Mouse (Mus musculus) limb, embryonic 11.5 days (tissue): ENCODE data around the gene Acss2. TPM values are rescaled to one million over a fixed set of nuclear protein-coding genes. Genes with fewer than 3 reads are reported as not detected.
"Not testable (repeated sequence)": the region's sequence is repeated elsewhere in the genome, so short reads cannot be mapped to it uniquely, and the experiment has no call there.

Experiments used
- ATAC-seq: fragments of 200-750 bp; cut with Nextera tagmentation; 2 replicates; pipeline ENCODE4 v1.8.0; 2017; ENCODE audit warnings: low read depth; ENCODE audit not compliant: insufficient number of reproducible peaks, low FRiP score, low TSS enrichment
- DNase-seq: peaks from one replicate; pipeline ENCODE4 v3.0.0-alpha.2; 2015; ENCODE audit warnings: low spot score
- H3K27ac ChIP-seq: fragments of 300-500 bp; sonication (generic); replicated peaks from 2 replicates; pipeline ENCODE4 v1.5.1; 2014; ENCODE audit warnings: low read depth, mild to moderate bottlenecking, low read length
- H3K27me3 ChIP-seq: fragments of 300-500 bp; sonication (generic); 2 replicates; pipeline ENCODE4 v1.6.1; 2014; ENCODE audit warnings: mild to moderate bottlenecking, low read length, mixed read lengths; ENCODE audit not compliant: control insufficient read depth, insufficient read depth
- H3K36me3 ChIP-seq: fragments of 300-500 bp; sonication (generic); 2 replicates; pipeline ENCODE4 v1.6.1; 2014; ENCODE audit warnings: mild to moderate bottlenecking, low read length, moderate library complexity, mixed read lengths; ENCODE audit not compliant: control insufficient read depth, insufficient read depth
- H3K4me1 ChIP-seq: fragments of 300-500 bp; sonication (generic); 2 replicates; pipeline ENCODE4 v1.6.1; 2014; ENCODE audit warnings: low read length, mixed read lengths; ENCODE audit not compliant: control insufficient read depth, insufficient read depth
- H3K4me2 ChIP-seq: fragments of 300-500 bp; sonication (generic); 2 replicates; pipeline ENCODE4 v1.6.1; 2014; ENCODE audit warnings: low read depth, mild to moderate bottlenecking, moderate library complexity; ENCODE audit not compliant: severe bottlenecking
- H3K4me3 ChIP-seq: fragments of 300-500 bp; sonication (generic); 2 replicates; pipeline ENCODE4 v1.5.1; 2014; ENCODE audit warnings: low read depth, low read length
- H3K9ac ChIP-seq: fragments of 300-500 bp; sonication (generic); 2 replicates; pipeline ENCODE4 v1.6.1; 2014; ENCODE audit warnings: mild to moderate bottlenecking, low read length
- H3K9me3 ChIP-seq: fragments of 300-500 bp; sonication (generic); 2 replicates; pipeline ENCODE4 v1.6.1; 2016; ENCODE audit warnings: low read length; ENCODE audit not compliant: control insufficient read depth
- WGBS: fragments of 180-500 bp; shearing (Covaris S2); extraction: QIAGEN DNeasy Blood & Tissue Kit; methylation state at CpG from one replicate; pipeline ENCODE4 v1.1.7; 2014; 5-methylcytosine and 5-hydroxymethylcytosine counted together
- polyA plus RNA-seq: library from polyadenylated mRNA; unstranded; fragments of >200 nt; fragmentation: Nextera tagmentation; extraction: Ambion mirVana; gene quantifications from 2 replicates; pipeline ENCODE4 v1.2.1, GENCODE M21; 2014

Acss2 gene
- polyA plus RNA-seq, 1 experiment from 2014 or later = 10.7 TPM

DNA sequence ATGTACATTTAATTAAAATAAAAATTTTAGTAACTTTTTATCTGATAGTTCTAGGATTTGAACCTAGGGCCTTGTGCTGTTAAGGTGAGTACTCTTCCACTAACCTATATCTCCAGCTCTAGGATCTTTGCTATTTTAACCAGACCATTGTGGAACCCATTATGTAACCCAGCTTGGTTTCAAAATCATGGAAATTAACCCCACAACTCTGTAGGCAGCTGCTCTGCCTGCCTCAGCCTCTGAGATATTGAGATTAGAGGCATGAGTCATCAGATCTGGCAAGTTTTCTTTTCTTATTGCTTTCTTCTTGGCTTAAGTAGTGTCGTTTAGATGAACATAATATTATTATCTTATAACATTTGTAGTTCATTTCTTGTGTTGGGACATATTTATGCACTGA lies 6.6 kb downstream of the Acss2 start:
- DNase-seq = no peak
- Histone ChIP-seq H3K4me1 (no peaks in the 10 kb centered on the region), H3K27ac (no peak overlapping the region), H3K4me3 (no peak overlapping the region), H3K36me3 (no peaks in the 10 kb centered on the region), H3K9me3 (no peaks in the 10 kb centered on the region), H3K27me3 (no peaks in the 10 kb centered on the region), H3K4me2 (no peak overlapping the region), H3K9ac (no peak overlapping the region)
- WGBS = 70% methylated on average over 1 of the region's 1 CpGs
- no peak for ATAC-seq

DNA sequence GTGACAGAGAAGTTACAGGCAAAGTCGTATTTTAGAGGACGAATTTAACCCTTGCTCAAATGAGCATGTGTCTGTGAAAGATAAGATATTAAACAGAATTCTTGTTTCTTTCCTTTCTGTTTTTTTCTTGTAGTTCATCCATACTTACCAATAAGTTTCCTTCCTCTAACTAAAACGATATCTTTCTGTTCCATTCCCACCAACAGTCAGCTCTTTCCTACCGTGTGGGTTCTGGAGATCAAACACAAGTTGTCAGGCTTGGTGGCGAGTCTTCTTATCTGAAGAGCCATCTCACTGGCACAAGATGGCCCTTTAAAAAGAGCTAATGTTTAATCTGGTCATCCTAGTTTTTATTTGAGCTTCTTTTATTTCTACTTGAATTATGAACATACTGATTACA lies 9.6 kb downstream of the Acss2 start:
- Histone ChIP-seq H3K4me3 (no peak overlapping the region), H3K4me2 (no peak overlapping the region), H3K4me1 (no peaks in the 10 kb centered on the region), H3K27me3 (no peaks in the 10 kb centered on the region), H3K9me3 (no peaks in the 10 kb centered on the region), H3K9ac (no peak overlapping the region), H3K27ac (no peak overlapping the region), H3K36me3 (no peaks in the 10 kb centered on the region)
- 70% methylated on average over 5 of the region's 5 CpGs for WGBS
- ATAC-seq = no peak
- no peak for DNase-seq

DNA sequence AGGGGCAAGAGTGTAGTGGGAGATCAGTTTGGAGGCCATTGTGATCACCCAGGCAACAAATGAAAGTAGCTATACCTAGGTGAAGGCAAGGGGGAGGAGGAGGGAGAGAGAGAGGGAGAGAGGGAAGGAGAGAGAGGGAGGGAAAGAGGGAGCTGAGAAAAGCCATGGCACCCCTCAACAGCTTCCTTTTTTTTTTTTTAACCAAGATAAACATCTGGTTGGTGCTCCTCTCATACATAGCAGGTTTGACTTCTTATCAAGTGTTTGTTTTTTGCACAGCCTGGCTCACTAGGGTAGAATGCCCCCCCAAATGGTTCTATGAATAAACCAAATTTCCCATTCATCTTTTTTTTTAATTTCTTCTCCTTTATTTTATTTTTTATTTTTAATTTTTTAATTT lies 18.5 kb downstream of the Acss2 start:
- Histone ChIP-seq H3K27ac (no peak overlapping the region), H3K4me1 (no peaks in the 10 kb centered on the region), H3K4me3 (no peak overlapping the region), H3K9ac (no peak overlapping the region), H3K27me3 (no peaks in the 10 kb centered on the region), H3K4me2 (no peak overlapping the region), H3K36me3 (no peaks in the 10 kb centered on the region), H3K9me3 (no peaks in the 10 kb centered on the region)
- ATAC-seq = no peak
- no peak for DNase-seq

DNA sequence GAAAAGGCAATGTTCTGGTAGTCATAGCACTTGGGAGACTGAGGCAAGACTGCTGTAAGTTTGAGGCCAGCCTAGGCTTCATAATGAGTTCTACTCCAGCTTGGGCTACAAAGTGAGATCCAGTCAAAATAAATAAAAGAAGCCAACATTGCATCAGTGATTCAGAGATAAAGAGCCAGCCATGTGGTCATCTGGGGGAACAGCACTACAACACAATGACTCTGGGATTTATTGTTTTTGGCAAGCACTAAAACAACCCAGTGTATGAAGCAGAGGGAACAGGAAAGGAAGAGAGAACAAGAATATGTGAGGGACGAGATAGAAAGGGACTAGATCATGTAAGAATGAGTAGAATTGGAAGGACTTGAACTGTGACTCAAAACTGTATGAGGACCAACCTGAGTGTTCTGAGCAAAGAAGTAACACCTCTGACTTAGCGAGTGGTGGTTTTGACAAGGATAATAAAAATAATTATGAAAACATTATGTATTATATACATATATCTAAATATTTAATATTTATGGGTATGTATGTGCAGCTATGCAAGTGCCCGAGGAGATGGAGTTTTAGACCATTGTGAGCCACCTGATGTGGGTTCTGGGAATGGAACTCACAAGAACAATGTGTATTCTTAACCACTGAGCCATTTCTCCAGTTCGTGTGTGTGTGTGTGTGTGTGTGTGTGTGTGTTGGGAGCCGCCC lies 20.2 kb downstream of the Acss2 start:
- H3K4me3 ChIP-seq = no peak overlapping the region
- no peak overlapping the region for H3K9ac ChIP-seq
- no peak for ATAC-seq
- no peak for DNase-seq
- H3K27ac ChIP-seq = no peak overlapping the region
- H3K27me3 ChIP-seq = no peaks in the 10 kb centered on the region
- H3K9me3 ChIP-seq = no peaks in the 10 kb centered on the region
- no peaks in the 10 kb centered on the region for H3K36me3 ChIP-seq
- WGBS = 76% methylated on average over 5 of the region's 5 CpGs
- H3K4me2 ChIP-seq = no peak overlapping the region
- no peaks in the 10 kb centered on the region for H3K4me1 ChIP-seq

DNA sequence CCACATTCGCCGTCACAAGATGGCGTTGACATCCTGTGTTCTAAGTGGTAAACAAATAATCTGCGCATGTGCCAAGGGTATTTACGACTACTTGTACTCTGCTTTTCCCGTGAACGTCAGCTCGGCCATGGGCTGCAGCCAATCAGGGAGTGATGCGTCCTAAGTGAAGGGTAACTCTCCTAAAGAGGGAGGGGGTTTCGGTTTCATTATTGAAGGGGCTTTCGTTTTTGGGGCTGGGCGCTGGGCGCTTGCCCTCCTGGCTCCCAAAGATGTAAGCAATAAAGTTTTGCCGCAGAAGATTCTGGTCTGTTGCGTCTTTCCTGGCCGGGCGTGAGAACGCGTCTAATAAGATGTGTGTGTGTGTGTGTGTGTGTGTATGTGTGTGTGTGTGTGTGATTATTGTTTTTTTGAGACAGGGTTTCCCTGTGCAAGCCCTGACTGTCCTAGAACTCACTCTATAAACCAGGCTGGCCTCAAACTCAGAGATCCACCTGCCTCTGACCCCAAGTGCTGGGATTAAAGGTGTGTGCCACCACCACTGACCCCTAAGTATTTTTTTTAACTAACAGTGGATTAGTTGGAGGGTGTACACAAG lies 20.8 kb downstream of the Acss2 start:
- 80% methylated on average over 13 of the region's 19 CpGs for WGBS
- H3K27me3 ChIP-seq, H3K9me3 ChIP-seq, H3K4me1 ChIP-seq, H3K9ac ChIP-seq, H3K4me3 ChIP-seq, H3K4me2 ChIP-seq, H3K27ac ChIP-seq, DNase-seq, ATAC-seq, H3K36me3 ChIP-seq: not testable (repeated sequence)

DNA sequence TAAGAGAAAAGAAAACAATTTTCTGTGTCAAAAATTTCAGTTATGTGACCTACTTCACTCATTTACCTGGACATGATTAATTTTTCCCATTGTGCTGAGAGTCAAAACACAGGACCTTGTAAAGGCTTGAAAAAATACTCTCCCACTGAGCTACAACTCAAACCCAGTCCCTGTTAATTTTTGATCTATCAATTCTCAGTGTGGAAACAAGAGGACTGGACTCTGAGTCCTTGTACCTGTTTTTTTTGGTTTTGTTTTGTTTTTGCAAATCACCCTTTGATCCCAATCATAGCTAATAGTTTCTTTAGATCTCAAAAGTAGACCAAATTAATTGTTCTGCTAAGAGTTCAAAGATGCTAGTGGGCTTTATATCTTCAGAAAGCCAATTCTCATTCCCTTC lies 21.9 kb downstream of the Acss2 start:
- Histone ChIP-seq H3K27me3 (no peaks in the 10 kb centered on the region), H3K4me3 (no peak overlapping the region), H3K9ac (no peak overlapping the region), H3K9me3 (no peaks in the 10 kb centered on the region), H3K36me3 (no peaks in the 10 kb centered on the region), H3K4me1 (no peaks in the 10 kb centered on the region), H3K27ac (no peak overlapping the region), H3K4me2 (no peak overlapping the region)
- no peak for ATAC-seq
- DNase-seq = no peak

DNA sequence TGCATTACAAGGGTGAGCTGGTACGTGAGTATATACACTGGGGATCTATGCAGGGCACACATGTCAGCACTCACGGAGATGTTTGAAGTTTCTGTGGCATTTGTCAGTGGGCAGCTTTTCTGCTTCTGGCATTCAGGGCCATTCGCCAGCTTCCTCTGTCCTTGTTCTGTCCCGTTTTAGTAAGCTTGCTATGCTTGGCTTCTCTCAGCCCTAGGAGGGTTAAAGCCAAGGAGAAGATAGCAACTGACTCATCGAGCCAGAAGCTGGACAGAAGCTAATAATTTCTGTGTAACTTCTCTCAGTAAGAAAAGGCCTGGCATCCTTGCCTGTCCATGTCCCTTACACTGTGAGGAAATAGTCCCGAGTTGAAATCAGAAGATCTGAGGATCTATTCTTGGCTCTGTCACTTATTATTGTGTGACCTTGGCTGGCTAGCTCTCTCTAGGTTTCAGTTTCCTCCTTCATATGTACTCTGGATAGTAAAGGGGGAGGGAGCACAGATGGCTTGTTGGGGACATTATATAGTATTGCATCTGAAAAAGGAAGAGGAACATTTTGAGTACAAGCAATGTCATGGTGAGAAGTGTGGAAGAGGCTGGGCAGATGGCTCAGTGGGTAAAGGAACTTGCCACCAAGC lies 23.2 kb downstream of the Acss2 start:
- no peaks in the 10 kb centered on the region for H3K4me1 ChIP-seq
- H3K4me3 ChIP-seq = no peak overlapping the region
- H3K36me3 ChIP-seq = no peaks in the 10 kb centered on the region
- DNase-seq (no peak), ATAC-seq (no peak)
- 82% methylated on average over 6 of the region's 6 CpGs for WGBS
- H3K4me2 ChIP-seq = no peak overlapping the region
- no peak overlapping the region for H3K9ac ChIP-seq
- no peaks in the 10 kb centered on the region for H3K9me3 ChIP-seq
- no peaks in the 10 kb centered on the region for H3K27me3 ChIP-seq
- no peak overlapping the region for H3K27ac ChIP-seq

DNA sequence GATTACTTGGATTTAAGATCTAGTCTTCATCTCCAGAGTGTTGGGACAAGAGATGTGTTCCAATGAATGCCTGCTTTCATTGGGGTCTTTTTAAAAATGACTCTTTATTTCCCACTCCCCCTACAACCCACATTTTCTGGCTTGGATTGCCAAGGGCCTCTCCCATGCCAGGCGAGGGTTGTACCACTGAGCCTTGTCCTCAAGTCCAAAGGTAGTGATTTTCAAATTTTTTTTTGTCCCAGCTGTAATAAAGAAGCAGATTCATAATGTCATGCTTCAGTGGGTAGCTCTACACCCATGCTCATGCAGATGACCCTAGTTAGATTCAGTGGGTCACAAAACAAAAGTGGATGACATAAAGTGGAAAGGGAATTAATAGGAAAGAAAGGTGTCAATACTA lies 29.2 kb downstream of the Acss2 start:
- DNase-seq (no peak), ATAC-seq (no peak)
- no peaks in the 10 kb centered on the region for H3K27me3 ChIP-seq
- H3K27ac ChIP-seq = no peak overlapping the region
- H3K9ac ChIP-seq = no peak overlapping the region
- no peaks in the 10 kb centered on the region for H3K4me1 ChIP-seq
- no peaks in the 10 kb centered on the region for H3K9me3 ChIP-seq
- no peaks in the 10 kb centered on the region for H3K36me3 ChIP-seq
- no peak overlapping the region for H3K4me3 ChIP-seq
- WGBS = 79% methylated on average over 1 of the region's 1 CpGs
- H3K4me2 ChIP-seq = no peak overlapping the region
